Mouse (Mus musculus): ENCODE results near the gene Pabpc4.

The Pabpc4 gene

GRCm38 (mm10) chr4:123261721-123262401 is at the start of gene Pabpc4:
Gene Pabpc4, plus strand, starts transcription at chr4:123262351.
- DNase-seq (ENCODE audit: inconsistent age in 2 of 2, low spot score in 1 of 2): peak; percentile 46 to 70

- DNase-seq (ENCODE audit: inconsistent age in 2 of 2, low spot score in 1 of 2): peak; percentile 91 to 94
Observed at GRCm38 (mm10) chr4:123213975-123214374, 48.2 kb upstream of the Pabpc4 start.

- DNase-seq (ENCODE audit: inconsistent age in 2 of 2, low spot score in 1 of 2): no peak
Observed at GRCm38 (mm10) chr4:123215367-123215766, 46.8 kb upstream of the Pabpc4 start.

GRCm38 (mm10) chr4:123216782-123217181 is 45.4 kb upstream of the Pabpc4 start:
- DNase-seq (ENCODE audit: inconsistent age in 2 of 2, low spot score in 1 of 2): peak; percentile 60 to 82

GRCm38 (mm10) chr4:123219720-123220357 is 42.3 kb upstream of the Pabpc4 start:
- DNase-seq (ENCODE audit: inconsistent age in 2 of 2, low spot score in 1 of 2): peak; percentile 79 to 93

GRCm38 (mm10) chr4:123220637-123221036 is 41.5 kb upstream of the Pabpc4 start:
- peak; percentile 82 to 88 for DNase-seq (ENCODE audit: inconsistent age in 2 of 2, low spot score in 1 of 2)

- DNase-seq (ENCODE audit: inconsistent age in 2 of 2, low spot score in 1 of 2): peak in 1 of 2 experiments; percentile 64
Observed at GRCm38 (mm10) chr4:123223309-123223708, 38.8 kb upstream of the Pabpc4 start.

GRCm38 (mm10) chr4:123225718-123226403 is 36.3 kb upstream of the Pabpc4 start:
- peak; percentile 43 to 62 for DNase-seq (ENCODE audit: inconsistent age in 2 of 2, low spot score in 1 of 2)

- no peak for DNase-seq (ENCODE audit: inconsistent age in 2 of 2, low spot score in 1 of 2)
Observed at GRCm38 (mm10) chr4:123227707-123228106, 34.4 kb upstream of the Pabpc4 start.

- peak in 1 of 2 experiments; percentile 35 for DNase-seq (ENCODE audit: inconsistent age in 2 of 2, low spot score in 1 of 2)
Observed at GRCm38 (mm10) chr4:123228270-123228669, 33.9 kb upstream of the Pabpc4 start.

GRCm38 (mm10) chr4:123229166-123229565 is 33.0 kb upstream of the Pabpc4 start:
- no peak for DNase-seq (ENCODE audit: inconsistent age in 2 of 2, low spot score in 1 of 2)

- peak in 1 of 2 experiments; percentile 47 for DNase-seq (ENCODE audit: inconsistent age in 2 of 2, low spot score in 1 of 2)
Observed at GRCm38 (mm10) chr4:123232841-123233240, 29.3 kb upstream of the Pabpc4 start.

GRCm38 (mm10) chr4:123233492-123234084 is 28.6 kb upstream of the Pabpc4 start, which contains the start of gene Heyl:
Gene Heyl, plus strand, starts transcription at chr4:123233556.
- DNase-seq (ENCODE audit: inconsistent age in 2 of 2, low spot score in 1 of 2): peak; percentile 82 to 87

GRCm38 (mm10) chr4:123235835-123236430 is 26.2 kb upstream of the Pabpc4 start:
- no peak for DNase-seq (ENCODE audit: inconsistent age in 2 of 2, low spot score in 1 of 2)

- no peak for DNase-seq (ENCODE audit: inconsistent age in 2 of 2, low spot score in 1 of 2)
Observed at GRCm38 (mm10) chr4:123236431-123237031, 25.6 kb upstream of the Pabpc4 start.

GRCm38 (mm10) chr4:123237386-123238266 is 24.5 kb upstream of the Pabpc4 start:
- no peak for DNase-seq (ENCODE audit: inconsistent age in 2 of 2, low spot score in 1 of 2)

GRCm38 (mm10) chr4:123239361-123240203 is 22.6 kb upstream of the Pabpc4 start:
- DNase-seq (ENCODE audit: inconsistent age in 2 of 2, low spot score in 1 of 2): peak; percentile 50 to 71

GRCm38 (mm10) chr4:123246221-123246620 is 15.9 kb upstream of the Pabpc4 start:
- no peak for DNase-seq (ENCODE audit: inconsistent age in 2 of 2, low spot score in 1 of 2)

GRCm38 (mm10) chr4:123246651-123247050 is 15.5 kb upstream of the Pabpc4 start:
- no peak for DNase-seq (ENCODE audit: inconsistent age in 2 of 2, low spot score in 1 of 2)

Data from adrenal gland, adult (tissue).